Mouse (Mus musculus) lung, postnatal 0 days (tissue): ENCODE data around the gene Atp6v0e2. TPM values are rescaled to one million over a fixed set of nuclear protein-coding genes. Genes with fewer than 3 reads are reported as not detected.

Experiments
- ATAC-seq: fragments of 200-750 bp; cut with Nextera tagmentation; 2 replicates; pipeline ENCODE4 v1.8.0; 2017; ENCODE audit warnings: moderate library complexity
- DNase-seq: peaks from one replicate; pipeline ENCODE4 v3.0.0-alpha.2; 2016; ENCODE audit warnings: low spot score
- H3K27ac ChIP-seq: fragments of 300-500 bp; sonication (generic); 2 replicates; pipeline ENCODE4 v1.5.1; 2014; ENCODE audit warnings: antibody characterized with exemption, mild to moderate bottlenecking, low read length, mixed read lengths
- H3K27me3 ChIP-seq: fragments of 300-500 bp; sonication (generic); replicated peaks from 2 replicates; pipeline ENCODE4 v1.6.1; 2014; ENCODE audit warnings: low read length, mixed read lengths; ENCODE audit not compliant: insufficient read depth
- H3K36me3 ChIP-seq: fragments of 300-500 bp; sonication (generic); 2 replicates; pipeline ENCODE4 v1.6.1; 2014; ENCODE audit warnings: low read length, mixed read lengths; ENCODE audit not compliant: insufficient read depth
- H3K4me1 ChIP-seq: fragments of 300-500 bp; sonication (generic); 2 replicates; pipeline ENCODE4 v1.6.1; 2014; ENCODE audit warnings: antibody characterized with exemption, low read depth, low read length, mixed read lengths; ENCODE audit not compliant: insufficient read depth
- H3K4me2 ChIP-seq: fragments of 300-500 bp; sonication (generic); replicated peaks from 2 replicates; pipeline ENCODE4 v1.6.1; 2014; ENCODE audit warnings: low read depth, mild to moderate bottlenecking, low read length, moderate library complexity, mixed read lengths
- H3K4me3 ChIP-seq: fragments of 300-500 bp; sonication (generic); 2 replicates; pipeline ENCODE4 v1.5.1; 2014; ENCODE audit warnings: low read depth, low read length
- H3K9ac ChIP-seq: fragments of 300-500 bp; sonication (generic); replicated peaks from 2 replicates; pipeline ENCODE4 v1.6.1; 2014; ENCODE audit warnings: low read depth, mild to moderate bottlenecking
- H3K9me3 ChIP-seq: fragments of 300-500 bp; sonication (generic); 2 replicates; pipeline ENCODE4 v1.6.1; 2016; ENCODE audit warnings: low read length, mixed read lengths
- CTCF ChIP-seq: IDR thresholded peaks from 2 replicates; pipeline ENCODE4 v1.5.1; 2016; ENCODE audit warnings: antibody characterized with exemption, mild to moderate bottlenecking
- EP300 ChIP-seq: IDR thresholded peaks from 2 replicates; pipeline ENCODE4 v1.6.1; 2016; ENCODE audit warnings: antibody characterized with exemption, mild to moderate bottlenecking, control low read depth
- WGBS: fragments of 180-500 bp; shearing (Covaris S2); extraction: QIAGEN DNeasy Blood & Tissue Kit; methylation state at CpG from one replicate; pipeline ENCODE4 v1.1.7; 2014; 5-methylcytosine and 5-hydroxymethylcytosine counted together
- polyA plus RNA-seq: library from polyadenylated mRNA; unstranded; fragments of >200 nt; fragmentation: Nextera tagmentation; extraction: Ambion mirVana; gene quantifications from 2 replicates; pipeline ENCODE4 v1.2.1, GENCODE M21; 2015

The Atp6v0e2 gene
- polyA plus RNA-seq, 1 experiment from 2014 or later, result 8.4 TPM

- Histone ChIP-seq H3K4me2 (no peak overlapping the region), H3K9me3 (no peaks in the 10 kb centered on the region), H3K4me1 (peaks cover 4% of the 10 kb centered on the region; the same call in 1 of the 2 replicates), H3K36me3 (no peaks in the 10 kb centered on the region), H3K27ac (no peak overlapping the region), H3K27me3 (no peaks in the 10 kb centered on the region), H3K4me3 (no peak overlapping the region), H3K9ac (no peak overlapping the region)
- ATAC-seq, result peak; percentile 40; the same call in 1 of the 2 replicates
- DNase-seq, result peak; percentile 88
- WGBS, result 73% methylated on average over 4 of the region's 5 CpGs
- TF ChIP-seq CTCF, result peak; percentile 82
- no peak for TF ChIP-seq EP300
Measured at GRCm38 (mm10) chr6:48538841-48539737, 1.7 kb downstream of the Atp6v0e2 start.

GRCm38 (mm10) chr6:48539860-48540259, 2.4 kb downstream of the Atp6v0e2 start:
- no peaks in the 10 kb centered on the region for H3K27me3 ChIP-seq
- peaks cover 4% of the 10 kb centered on the region; the same call in 1 of the 2 replicates for H3K4me1 ChIP-seq
- no peak overlapping the region for H3K4me3 ChIP-seq
- H3K9ac ChIP-seq, result no peak overlapping the region
- no peaks in the 10 kb centered on the region for H3K9me3 ChIP-seq
- TF ChIP-seq EP300, result no peak
- TF ChIP-seq CTCF, result no peak
- ATAC-seq (no peak), DNase-seq (no peak)
- no peak overlapping the region for H3K27ac ChIP-seq
- 69% methylated on average over 5 of the region's 5 CpGs for WGBS
- no peaks in the 10 kb centered on the region for H3K36me3 ChIP-seq
- H3K4me2 ChIP-seq, result no peak overlapping the region

- Histone ChIP-seq H3K9me3 (no peaks in the 10 kb centered on the region), H3K27me3 (no peaks in the 10 kb centered on the region), H3K9ac (no peak overlapping the region), H3K36me3 (no peaks in the 10 kb centered on the region), H3K4me1 (peaks cover 4% of the 10 kb centered on the region; the same call in 1 of the 2 replicates), H3K4me3 (no peak overlapping the region), H3K27ac (no peak overlapping the region), H3K4me2 (no peak overlapping the region)
- 40% methylated on average over 3 of the region's 3 CpGs for WGBS
- DNase-seq (no peak), ATAC-seq (no peak)
- no peak for TF ChIP-seq EP300
- TF ChIP-seq CTCF, result no peak
Measured at GRCm38 (mm10) chr6:48540721-48541120, 3.3 kb downstream of the Atp6v0e2 start.

- Histone ChIP-seq H3K27ac (no peak overlapping the region), H3K4me2 (no peak overlapping the region), H3K36me3 (no peaks in the 10 kb centered on the region), H3K27me3 (no peaks in the 10 kb centered on the region), H3K4me3 (no peak overlapping the region), H3K9ac (no peak overlapping the region), H3K9me3 (no peaks in the 10 kb centered on the region), H3K4me1 (peaks cover 4% of the 10 kb centered on the region; the same call in 1 of the 2 replicates)
- peak; percentile 39 for ATAC-seq
- TF ChIP-seq CTCF (0 out of 2 replicates have a peak, but pooled peaks have one; percentile 7), EP300 (no peak)
- 21% methylated on average over 7 of the region's 7 CpGs for WGBS
- DNase-seq, result peak; percentile 54
Measured at GRCm38 (mm10) chr6:48541560-48542450, 4.4 kb downstream of the Atp6v0e2 start.

- Histone ChIP-seq H3K27ac (no peak overlapping the region), H3K4me1 (no peaks in the 10 kb centered on the region), H3K9me3 (no peaks in the 10 kb centered on the region), H3K4me2 (no peak overlapping the region), H3K27me3 (no peaks in the 10 kb centered on the region), H3K4me3 (no peak overlapping the region), H3K9ac (no peak overlapping the region), H3K36me3 (no peaks in the 10 kb centered on the region)
- ATAC-seq, result no peak
- no peak for DNase-seq
- WGBS, result 90% methylated on average over 3 of the region's 3 CpGs
- no peak for TF ChIP-seq CTCF
- no peak for TF ChIP-seq EP300
Measured at GRCm38 (mm10) chr6:48542631-48543030, 5.2 kb downstream of the Atp6v0e2 start.

- H3K4me3 ChIP-seq, result no peak overlapping the region
- no peaks in the 10 kb centered on the region for H3K4me1 ChIP-seq
- H3K27me3 ChIP-seq, result no peaks in the 10 kb centered on the region
- 54% methylated on average over 5 of the region's 5 CpGs for WGBS
- ATAC-seq (no peak), DNase-seq (no peak)
- no peaks in the 10 kb centered on the region for H3K9me3 ChIP-seq
- no peak overlapping the region for H3K27ac ChIP-seq
- H3K4me2 ChIP-seq, result no peak overlapping the region
- no peaks in the 10 kb centered on the region for H3K36me3 ChIP-seq
- no peak overlapping the region for H3K9ac ChIP-seq
- TF ChIP-seq EP300, result no peak
Measured at GRCm38 (mm10) chr6:48545251-48545650, 7.8 kb downstream of the Atp6v0e2 start.
